ENCODE assay signal across 17 mouse cellular contexts in genomic region chr17:69732981-69733380, GRCm38 (mm10).
DNase-seq lines count a peak whose midpoint lies in the region.
"Had no signal": no experiment of that assay in that cellular context is flagged by ENCODE, and none has a peak within 500 bp of the region (broad histone marks: within the 10 kb centered on the region; RNA-seq: fewer than 3 reads in every experiment).

No protein-coding gene starts in this region.

- peak; percentile 2 to 5 for DNase-seq in frontal cortex, adult 2 months (ENCODE audit: extremely low spot score in 1 of 2, low spot score in 1 of 2)
- no peak for DNase-seq in frontal cortex, postnatal 14 days (ENCODE audit: low spot score in 2 of 2)
- peak; percentile 7 for DNase-seq in right cerebral cortex, adult 18-20 months
- DNase-seq in right cerebral cortex, postnatal 14 days, result no peak
- peak; percentile 4 to 5 for DNase-seq in right cerebral cortex, postnatal 36 days (ENCODE audit: low spot score in 2 of 2)
- DNase-seq in kidney, postnatal 25 days, result no peak
- DNase-seq: adrenal gland, postnatal 25 days; B cell, adult 2 months; cerebellum, adult 2 months; cerebellum, postnatal 14 days; heart, adult 2 months; heart, postnatal 4 days; kidney, adult 9 months; kidney, postnatal 10 days; liver, embryonic 13.5 days; lung, adult 18-20 months; lung, postnatal 4 days had no signal

Comparison
In these comparisons a context has a peak if more than half of its experiments do, and no peak if none do; other contexts are left out.
1. DNase-seq: peak in frontal cortex, adult 2 months (2 of 2), right cerebral cortex, adult 18-20 months (single experiment) and right cerebral cortex, postnatal 36 days (2 of 2); none in frontal cortex, postnatal 14 days (0 of 2), right cerebral cortex, postnatal 14 days (single experiment) and kidney, postnatal 25 days (0 of 2).